Mouse (Mus musculus) stomach, postnatal 0 days (tissue): ENCODE data around the gene Txndc5.

Experiments used
- CTCF ChIP-seq: IDR thresholded peaks from 2 replicates; pipeline ENCODE4 v1.5.1; 2016; ENCODE audit warnings: antibody characterized with exemption, low read depth, mild to moderate bottlenecking, moderate library complexity
- EP300 ChIP-seq: optimal IDR thresholded peaks from 2 replicates; pipeline ENCODE3; 2016; ENCODE audit warnings: antibody characterized with exemption

GRCm38 (mm10) chr13:38476936-38477335 is 51.7 kb downstream of the Txndc5 start:
- TF ChIP-seq CTCF (no peak), EP300 (no peak)
